Mouse (Mus musculus): ENCODE measurements at regions not wholly inside any gene's neighbourhood (a gene's known extent, or its start where the extent isn't known, plus 50 kb on each side); places are given as distances from the start of the nearest gene placed in this dataset.

DNA sequence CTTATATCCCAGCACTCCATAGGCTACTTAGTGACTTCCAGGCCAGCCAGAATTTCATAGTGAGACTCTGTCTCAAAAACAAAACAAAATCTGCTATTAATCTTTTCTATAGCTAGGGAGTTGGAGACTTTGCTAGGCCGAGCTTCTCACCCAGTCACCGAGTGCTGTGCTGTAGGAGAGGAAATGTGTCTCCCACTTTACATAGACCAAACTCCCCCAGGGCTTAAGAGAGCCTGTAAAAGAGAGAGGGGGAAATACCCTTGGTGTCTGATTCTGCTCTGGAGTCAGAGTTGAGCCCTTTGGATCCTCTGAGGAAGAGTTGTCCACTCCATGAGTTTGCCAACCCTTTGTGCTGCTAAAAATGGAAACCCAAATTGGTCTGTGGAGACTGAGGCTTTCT lies 58.3 kb upstream of the Rbpj start:
- no peak for TF ChIP-seq POLR2AphosphoS5 (IDR thresholded peaks at IDR 0.05; ENCODE audit: borderline replicate concordance, low read depth, low read length)
- no peak for TF ChIP-seq ZKSCAN1 (IDR thresholded peaks at IDR 0.05; ENCODE audit: low read depth, low read length)
- TF ChIP-seq EP300 (IDR thresholded peaks at IDR 0.05; ENCODE audit: low read depth in 1 of 2, low read length in 2 of 2), result no peak
- no peak for TF ChIP-seq NELFE (IDR thresholded peaks at IDR 0.05; ENCODE audit: low read depth, low read length)
- TF ChIP-seq BHLHE40 (IDR thresholded peaks at IDR 0.05; ENCODE audit: borderline replicate concordance, low read depth, low read length), result no peak
- TF ChIP-seq POLR2A (IDR thresholded peaks at IDR 0.05; ENCODE audit: control insufficient read depth in 1 of 2, insufficient read depth in 1 of 2, low read depth in 1 of 2, low read length in 2 of 2, poor library complexity in 1 of 2), result no peak
- Histone ChIP-seq H3K79me2 (ENCODE audit: control insufficient read depth, insufficient read depth, low read length, poor library complexity) (no peaks in the 10 kb centered on the region), H3K9ac (ENCODE audit: control insufficient read depth, low read depth, low read length, poor library complexity, severe bottlenecking) (no peak overlapping the region), H3K36me3 (ENCODE audit: control insufficient read depth in 1 of 2, insufficient read depth in 2 of 2, low read length in 2 of 2) (no peaks in the 10 kb centered on the region), H3K27ac (ENCODE audit: control insufficient read depth, low read depth, low read length) (no peak overlapping the region), H3K27me3 (ENCODE audit: control insufficient read depth in 1 of 2, insufficient read depth in 2 of 2, low read length in 2 of 2) (no peaks in the 10 kb centered on the region), H3K4me3 (ENCODE audit: control insufficient read depth in 1 of 2, insufficient read depth in 1 of 2, low read depth in 2 of 2, low read length in 2 of 2) (no peak overlapping the region), H3K4me1 (ENCODE audit: control insufficient read depth in 1 of 2, insufficient read depth in 2 of 2, low read length in 2 of 2) (no peaks in the 10 kb centered on the region), H3K9me3 (replicated peaks; ENCODE audit: insufficient read depth, low read length) (no peaks in the 10 kb centered on the region)
- DNase-seq (ENCODE audit: low read depth, low spot score), result no peak

GRCm38 (mm10) chr5:53408235-53408634 lies 57.7 kb upstream of the Rbpj start:
- H3K9me3 ChIP-seq (replicated peaks; ENCODE audit: insufficient read depth, low read length), result no peaks in the 10 kb centered on the region
- no peak for DNase-seq (ENCODE audit: low read depth, low spot score)
- no peak overlapping the region for H3K4me3 ChIP-seq (ENCODE audit: control insufficient read depth in 1 of 2, insufficient read depth in 1 of 2, low read depth in 2 of 2, low read length in 2 of 2)
- H3K9ac ChIP-seq (ENCODE audit: control insufficient read depth, low read depth, low read length, poor library complexity, severe bottlenecking), result no peak overlapping the region
- H3K4me1 ChIP-seq (ENCODE audit: control insufficient read depth in 1 of 2, insufficient read depth in 2 of 2, low read length in 2 of 2), result no peaks in the 10 kb centered on the region
- no peaks in the 10 kb centered on the region for H3K79me2 ChIP-seq (ENCODE audit: control insufficient read depth, insufficient read depth, low read length, poor library complexity)
- H3K27ac ChIP-seq (ENCODE audit: control insufficient read depth, low read depth, low read length), result no peak overlapping the region
- H3K27me3 ChIP-seq (ENCODE audit: control insufficient read depth in 1 of 2, insufficient read depth in 2 of 2, low read length in 2 of 2), result no peaks in the 10 kb centered on the region
- no peaks in the 10 kb centered on the region for H3K36me3 ChIP-seq (ENCODE audit: control insufficient read depth in 1 of 2, insufficient read depth in 2 of 2, low read length in 2 of 2)
- no peak for TF ChIP-seq ETS1 (IDR thresholded peaks at IDR 0.05; ENCODE audit: low read depth, low read length)
- TF ChIP-seq MAX (IDR thresholded peaks at IDR 0.05; ENCODE audit: low read length), result no peak
- no peak for TF ChIP-seq UBTF (IDR thresholded peaks at IDR 0.05; ENCODE audit: borderline replicate concordance, insufficient read depth, low read depth, low read length)
- no peak for TF ChIP-seq HCFC1 (IDR thresholded peaks at IDR 0.05; ENCODE audit: low read depth, low read length)

- H3K79me2 ChIP-seq (ENCODE audit: control insufficient read depth, insufficient read depth, low read length, poor library complexity), result no peaks in the 10 kb centered on the region
- no peak for DNase-seq (ENCODE audit: low read depth, low spot score)
- no peaks in the 10 kb centered on the region for H3K9me3 ChIP-seq (replicated peaks; ENCODE audit: insufficient read depth, low read length)
- no peak overlapping the region for H3K4me3 ChIP-seq (ENCODE audit: control insufficient read depth in 1 of 2, insufficient read depth in 1 of 2, low read depth in 2 of 2, low read length in 2 of 2)
- no peaks in the 10 kb centered on the region for H3K27me3 ChIP-seq (ENCODE audit: control insufficient read depth in 1 of 2, insufficient read depth in 2 of 2, low read length in 2 of 2)
- TF ChIP-seq HCFC1 (IDR thresholded peaks at IDR 0.05; ENCODE audit: low read depth, low read length) (no peak), MAX (IDR thresholded peaks at IDR 0.05; ENCODE audit: low read length) (no peak), ZMIZ1 (IDR thresholded peaks at IDR 0.05; ENCODE audit: low read depth, low read length) (no peak), JUND (IDR thresholded peaks at IDR 0.05; ENCODE audit: low read depth, low read length) (no peak), GATA1 (IDR thresholded peaks at IDR 0.05; ENCODE audit: low read depth, low read length) (no peak), TBP (IDR thresholded peaks at IDR 0.05; ENCODE audit: low read depth, low read length) (no peak), TAL1 (IDR thresholded peaks at IDR 0.05; ENCODE audit: low read length) (no peak)
- no peak overlapping the region for H3K9ac ChIP-seq (ENCODE audit: control insufficient read depth, low read depth, low read length, poor library complexity, severe bottlenecking)
- H3K27ac ChIP-seq (ENCODE audit: control insufficient read depth, low read depth, low read length), result no peak overlapping the region
- H3K4me1 ChIP-seq (ENCODE audit: control insufficient read depth in 1 of 2, insufficient read depth in 2 of 2, low read length in 2 of 2), result no peaks in the 10 kb centered on the region
- no peaks in the 10 kb centered on the region for H3K36me3 ChIP-seq (ENCODE audit: control insufficient read depth in 1 of 2, insufficient read depth in 2 of 2, low read length in 2 of 2)
Observed at GRCm38 (mm10) chr5:53409740-53410139, 56.2 kb upstream of the Rbpj start.

Measured in MEL (cell line).